ENCODE assay signal across 16 mouse cellular contexts in the genomic region with DNA sequence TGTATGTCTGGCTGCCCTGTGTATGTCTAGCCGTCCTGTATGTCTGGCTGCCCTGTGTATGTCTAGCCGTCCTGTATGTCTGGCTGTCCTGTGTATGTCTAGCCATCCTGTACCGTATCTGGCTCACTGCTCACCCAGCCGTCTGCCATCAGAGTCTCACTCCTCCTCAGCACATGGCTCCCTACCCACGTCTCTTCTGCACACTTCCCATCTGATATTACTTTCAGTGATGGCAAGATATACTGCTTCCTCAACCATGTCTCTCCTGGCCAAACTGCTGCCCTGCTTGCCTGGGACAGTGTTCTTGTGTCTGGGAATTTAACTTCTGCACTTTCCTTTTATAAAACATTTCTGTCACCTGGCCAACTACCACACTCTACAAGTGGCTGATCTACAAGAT. TPM values are rescaled to one million over a fixed set of nuclear protein-coding genes. Genes with fewer than 3 reads are reported as not detected.
A peak's percentile ranks its signal among the peaks of the same experiment; 100 is the strongest.
DNase-seq lines count a peak whose midpoint lies in the region.
"Had no signal": no experiment of that assay in that cellular context is flagged by ENCODE, and none has a peak within 500 bp of the region (broad histone marks: within the 10 kb centered on the region; RNA-seq: fewer than 3 reads in every experiment).

No protein-coding gene starts in this region.

- DNase-seq in layer of hippocampus, adult 11-12 months (ENCODE audit: low spot score), result peak; percentile 61
- no peak for DNase-seq in layer of hippocampus, postnatal 10 days (ENCODE audit: low spot score in 2 of 2)
- DNase-seq in right cerebral cortex, adult 18-20 months, result peak; percentile 58
- no peak for DNase-seq in right cerebral cortex, postnatal 4 days
- DNase-seq in layer of hippocampus, adult 8-10 months (ENCODE audit: low spot score in 2 of 2), result peak; percentile 58 to 64
- DNase-seq in layer of hippocampus, postnatal 36 days, result peak; percentile 52 to 60
- DNase-seq in urinary bladder, postnatal 36 days (ENCODE audit: low spot score in 2 of 2), result no peak
- no peak for DNase-seq in thymus, postnatal 36 days
- DNase-seq: adrenal gland, adult 8-10 months; adrenal gland, postnatal 36 days; cerebellum, adult 11 months; cerebellum, adult 8-10 months; cerebellum, postnatal 14 days; embryo, embryonic 11 days; gastrocnemius, postnatal 10 days; heart, postnatal 36 days had no signal

RNA-seq across cellular contexts. Expression of gene C2cd5, which starts 42.3 kb away (rescaled TPM):
- 10 to 100 TPM; 66.6 to 77.6 TPM for total RNA-seq in layer of hippocampus, postnatal 10 days (2021)
- 100 to 1,000 TPM in 2 of 4 experiments, 10 to 100 TPM in 2; 88.0 to 114 (median 98.7) TPM for total RNA-seq in layer of hippocampus, adult 8-10 months (2022)
- 100 to 1,000 TPM in 1 of 2 experiments, 10 to 100 TPM in 1; 97.8 to 114 TPM for total RNA-seq in layer of hippocampus, postnatal 36 days (2021)

Comparison
In these comparisons a context has a peak if more than half of its experiments do, and no peak if none do; other contexts are left out.
1. DNase-seq: peak in layer of hippocampus, adult 11-12 months (single experiment), right cerebral cortex, adult 18-20 months (single experiment), layer of hippocampus, adult 8-10 months (2 of 2) and layer of hippocampus, postnatal 36 days (2 of 2); none in layer of hippocampus, postnatal 10 days (0 of 2), right cerebral cortex, postnatal 4 days (single experiment), urinary bladder, postnatal 36 days (0 of 2) and thymus, postnatal 36 days (0 of 2).